Comparison of ENCODE assay signal across 12 mouse cellular contexts in genomic region chr4:45755097-45755496, GRCm38 (mm10). TPM values are rescaled to one million over a fixed set of nuclear protein-coding genes. Genes with fewer than 3 reads are reported as not detected.
DNase-seq lines count a peak whose midpoint lies in the region; ATAC-seq and TF ChIP-seq lines count a peak whose summit lies in the region.
"Had no signal": no experiment of that assay in that cellular context is flagged by ENCODE, and none has a peak within 500 bp of the region (broad histone marks: within the 10 kb centered on the region; RNA-seq: fewer than 3 reads in every experiment).

No protein-coding gene starts in this region.

- DNase-seq in heart, adult 2 months: no peak
- DNase-seq in midbrain, embryonic 10.5 days (ENCODE audit: low spot score): no peak
- DNase-seq in forebrain, postnatal 0 days: no peak
- DNase-seq in adrenal gland, adult 18-20 months (ENCODE audit: low spot score in 2 of 2): no peak
- DNase-seq in liver, postnatal 0 days: no peak
- DNase-seq in kidney, adult 11 months: no peak

- no peak overlapping the region for H3K27ac ChIP-seq in heart, embryonic 14.5 days (replicated peaks in 1 of 2; ENCODE audit: control insufficient read depth in 1 of 2, insufficient read depth in 1 of 2, low read depth in 2 of 2, low read length in 2 of 2)
- H3K27ac ChIP-seq in heart, adult 2 months: no peak overlapping the region
- H3K27ac ChIP-seq in midbrain, embryonic 15.5 days: peak overlapping the region; percentile 51
- no peak overlapping the region for H3K27ac ChIP-seq in midbrain, embryonic 10.5 days (replicated peaks)
- peak overlapping the region; percentile 82 for H3K27ac ChIP-seq in forebrain, postnatal 0 days (ENCODE audit: low read depth, low read length)
- no peak overlapping the region for H3K27ac ChIP-seq in liver, postnatal 0 days (ENCODE audit: low read depth)
- H3K27ac ChIP-seq: layer of hippocampus, adult 2 months; midbrain, embryonic 12.5 days had no signal

- intact Hi-C loops in heart, adult 2 months (cut with DNase I): no loop called here

- no peaks in the 10 kb centered on the region for H3K9me3 ChIP-seq in heart, embryonic 14.5 days (ENCODE audit: control insufficient read depth, low read length)
- H3K9me3 ChIP-seq in midbrain, embryonic 15.5 days: no peaks in the 10 kb centered on the region
- H3K9me3 ChIP-seq in midbrain, embryonic 10.5 days (replicated peaks): no peaks in the 10 kb centered on the region
- H3K9me3 ChIP-seq in forebrain, postnatal 0 days (ENCODE audit: low read length): no peaks in the 10 kb centered on the region
- no peaks in the 10 kb centered on the region for H3K9me3 ChIP-seq in liver, postnatal 0 days (ENCODE audit: low read length)
- H3K9me3 ChIP-seq: midbrain, embryonic 12.5 days had no signal

- WGBS in heart, embryonic 14.5 days: 59% methylated on average over 9 of the region's 9 CpGs
- 52% methylated on average over 9 of the region's 9 CpGs for WGBS in heart, adult 2 months
- 26% methylated on average over 9 of the region's 9 CpGs for WGBS in midbrain, embryonic 15.5 days
- 61% methylated on average over 9 of the region's 9 CpGs for WGBS in midbrain, embryonic 10.5 days
- WGBS in forebrain, postnatal 0 days: 33% methylated on average over 9 of the region's 9 CpGs
- WGBS in liver, postnatal 0 days (ENCODE audit: insufficient replicate concordance): 77% methylated on average over 9 of the region's 9 CpGs

- no peaks in the 10 kb centered on the region for H3K27me3 ChIP-seq in heart, embryonic 14.5 days (ENCODE audit: control insufficient read depth, insufficient read depth, low read length)
- no peaks in the 10 kb centered on the region for H3K27me3 ChIP-seq in heart, adult 2 months (ENCODE audit: control insufficient read depth, insufficient read depth, low read length)
- H3K27me3 ChIP-seq in midbrain, embryonic 15.5 days (replicated peaks): peaks cover 2% of the 10 kb centered on the region; the same call in 1 of the 2 replicates
- H3K27me3 ChIP-seq in midbrain, embryonic 10.5 days (ENCODE audit: low read depth, poor library complexity, severe bottlenecking): peaks cover 99% of the 10 kb centered on the region
- H3K27me3 ChIP-seq in forebrain, postnatal 0 days (ENCODE audit: insufficient read depth, low read length): no peaks in the 10 kb centered on the region
- no peaks in the 10 kb centered on the region for H3K27me3 ChIP-seq in liver, postnatal 0 days (ENCODE audit: insufficient read depth, low read length)

- H3K36me3 ChIP-seq in heart, embryonic 14.5 days (ENCODE audit: control insufficient read depth, insufficient read depth, low read length): no peaks in the 10 kb centered on the region
- no peaks in the 10 kb centered on the region for H3K36me3 ChIP-seq in heart, adult 2 months (ENCODE audit: control insufficient read depth, insufficient read depth, low read length)
- H3K36me3 ChIP-seq in midbrain, embryonic 15.5 days (replicated peaks): no peaks in the 10 kb centered on the region
- no peaks in the 10 kb centered on the region for H3K36me3 ChIP-seq in midbrain, embryonic 10.5 days
- no peaks in the 10 kb centered on the region for H3K36me3 ChIP-seq in forebrain, postnatal 0 days (ENCODE audit: insufficient read depth)
- H3K36me3 ChIP-seq in liver, postnatal 0 days (replicated peaks; ENCODE audit: insufficient read depth, low read length): no peaks in the 10 kb centered on the region
- H3K36me3 ChIP-seq: midbrain, embryonic 12.5 days had no signal

- TF ChIP-seq CTCF in heart, adult 2 months (IDR thresholded peaks at IDR 0.05): no peak
- no peak for TF ChIP-seq CTCF in forebrain, postnatal 0 days (IDR thresholded peaks at IDR 0.05; ENCODE audit: low read depth)
- no peak for TF ChIP-seq CTCF in liver, postnatal 0 days (IDR thresholded peaks at IDR 0.05; ENCODE audit: low read depth)

- H3K4me2 ChIP-seq in heart, embryonic 14.5 days (ENCODE audit: low read length): no peak overlapping the region
- no peak overlapping the region for H3K4me2 ChIP-seq in midbrain, embryonic 15.5 days
- H3K4me2 ChIP-seq in forebrain, postnatal 0 days (ENCODE audit: low read depth): peak overlapping the region; percentile 38
- no peak overlapping the region for H3K4me2 ChIP-seq in liver, postnatal 0 days (ENCODE audit: low read depth, low read length)
- H3K4me2 ChIP-seq: lung, embryonic 14.5 days; midbrain, embryonic 12.5 days had no signal

- peak; percentile 15; the same call in 1 of the 2 replicates for ATAC-seq in heart, embryonic 14.5 days (ENCODE audit: insufficient number of reproducible peaks, insufficient read depth, low FRiP score, low read depth)
- ATAC-seq in midbrain, embryonic 15.5 days (replicated peaks): no peak
- peak; percentile 30; the same call in 1 of the 2 replicates for ATAC-seq in forebrain, postnatal 0 days
- ATAC-seq in liver, postnatal 0 days: no peak

- H3K4me1 ChIP-seq in heart, embryonic 14.5 days (ENCODE audit: control insufficient read depth in 2 of 2, insufficient read depth in 2 of 2, low read length in 2 of 2): peaks cover 14 to 18% of the 10 kb centered on the region in 2 experiments
- H3K4me1 ChIP-seq in heart, adult 2 months (ENCODE audit: control insufficient read depth, insufficient read depth, low read length): no peaks in the 10 kb centered on the region; the same call in 1 of the 2 replicates
- H3K4me1 ChIP-seq in midbrain, embryonic 15.5 days: peaks cover 36% of the 10 kb centered on the region; the same call in 1 of the 2 replicates
- peaks cover 39% of the 10 kb centered on the region for H3K4me1 ChIP-seq in midbrain, embryonic 10.5 days
- H3K4me1 ChIP-seq in forebrain, postnatal 0 days (ENCODE audit: insufficient read depth): peaks cover 20% of the 10 kb centered on the region
- H3K4me1 ChIP-seq in liver, postnatal 0 days (ENCODE audit: insufficient read depth): no peaks in the 10 kb centered on the region

- no peaks in the 10 kb centered on the region for H3K79me2 ChIP-seq in heart, adult 2 months (replicated peaks; ENCODE audit: control insufficient read depth, insufficient read depth, low read length)

- TF ChIP-seq EP300 in heart, adult 2 months (IDR thresholded peaks at IDR 0.05; ENCODE audit: insufficient read depth, low read depth, low read length): no peak
- TF ChIP-seq EP300 in liver, postnatal 0 days (IDR thresholded peaks at IDR 0.05; ENCODE audit: low read depth): no peak

- H3K4me3 ChIP-seq in heart, embryonic 14.5 days (ENCODE audit: control insufficient read depth in 1 of 2, insufficient read depth in 1 of 2, low read depth in 1 of 2, low read length in 2 of 2): no peak overlapping the region
- no peak overlapping the region for H3K4me3 ChIP-seq in heart, adult 2 months
- no peak overlapping the region for H3K4me3 ChIP-seq in midbrain, embryonic 15.5 days
- H3K4me3 ChIP-seq in midbrain, embryonic 10.5 days: no peak overlapping the region
- H3K4me3 ChIP-seq in forebrain, postnatal 0 days (ENCODE audit: low read depth, low read length): no peak overlapping the region
- H3K4me3 ChIP-seq in liver, postnatal 0 days (ENCODE audit: low read depth, low read length): no peak overlapping the region
- H3K4me3 ChIP-seq: layer of hippocampus, adult 2 months; midbrain, embryonic 12.5 days had no signal

- TF ChIP-seq POLR2A in heart, adult 2 months (IDR thresholded peaks at IDR 0.05; ENCODE audit: insufficient read depth, low read depth, low read length): no peak

- H3K9ac ChIP-seq in heart, embryonic 14.5 days (ENCODE audit: low read length): no peak overlapping the region
- no peak overlapping the region for H3K9ac ChIP-seq in heart, adult 2 months (ENCODE audit: low read depth, low read length)
- no peak overlapping the region for H3K9ac ChIP-seq in midbrain, embryonic 15.5 days
- H3K9ac ChIP-seq in forebrain, postnatal 0 days: peak overlapping the region; percentile 10; the same call in 1 of the 2 replicates
- no peak overlapping the region for H3K9ac ChIP-seq in liver, postnatal 0 days (replicated peaks)
- H3K9ac ChIP-seq: lung, embryonic 14.5 days; midbrain, embryonic 12.5 days had no signal

RNA-seq across cellular contexts. Expression of gene Aldh1b1, which starts 43.7 kb away (rescaled TPM):
- 68.7 and 75.0 TPM in 2 replicates for polyA plus RNA-seq in heart, embryonic 14.5 days (2014; fragmentation: Nextera tagmentation; extraction: Ambion mirVana)
- total RNA-seq in heart, adult 2 months (2021): 10 to 100 TPM; 12.3 to 12.7 TPM
- 18.9 and 22.2 TPM in 2 replicates for polyA plus RNA-seq in heart, adult 2 months (2012; rRNA removed)
- 22.5 and 23.3 TPM in 2 replicates for polyA plus RNA-seq in midbrain, embryonic 15.5 days (2015; fragmentation: Nextera tagmentation; extraction: Ambion mirVana)
- polyA plus RNA-seq in midbrain, embryonic 10.5 days (2016; fragmentation: Nextera tagmentation; extraction: Ambion mirVana): 4.6 and 5.1 TPM in 2 replicates
- total RNA-seq in forebrain, postnatal 0 days (2014; rRNA removed): 56.4 and 57.6 TPM in 2 replicates
- polyA plus RNA-seq in forebrain, postnatal 0 days (2015; fragmentation: Nextera tagmentation; extraction: Ambion mirVana): 37.1 and 39.2 TPM in 2 replicates
- total RNA-seq in adrenal gland, adult 18-20 months (2021): 10 to 100 TPM; 15.3 to 31.9 TPM
- polyA plus RNA-seq in liver, postnatal 0 days (2015; fragmentation: Nextera tagmentation; extraction: Ambion mirVana): 91.5 and 96.4 TPM in 2 replicates
- polyA plus RNA-seq: C2C12 had no signal

Comparison
In these comparisons a context has a peak if more than half of its experiments do, and no peak if none do; other contexts are left out.
1. H3K27ac ChIP-seq: peak in midbrain, embryonic 15.5 days (single experiment) and forebrain, postnatal 0 days (single experiment); none in heart, embryonic 14.5 days (0 of 2), heart, adult 2 months (single experiment), midbrain, embryonic 10.5 days (single experiment) and liver, postnatal 0 days (single experiment).
2. ATAC-seq: peak in heart, embryonic 14.5 days (single experiment) and forebrain, postnatal 0 days (single experiment); none in midbrain, embryonic 15.5 days (single experiment) and liver, postnatal 0 days (single experiment).